Mouse (Mus musculus): ENCODE data around the gene Stk40.

GRCm38 (mm10) chr4:126146974-126147532, 43.3 kb downstream of the Stk40 start:
- TF ChIP-seq POLR2A (IDR thresholded peaks at IDR 0.05; ENCODE audit: low read depth, low read length) (no peak), CTCF (IDR thresholded peaks at IDR 0.05; ENCODE audit: borderline replicate concordance, insufficient read depth, low read length) (no peak)
